Mouse (Mus musculus): ENCODE data around the gene Gata3. TPM values are rescaled to one million over a fixed set of nuclear protein-coding genes. Genes with fewer than 3 reads are reported as not detected.

The Gata3 gene
- polyA plus RNA-seq, 1 experiment from 2014 or later: 4.6 TPM

DNA sequence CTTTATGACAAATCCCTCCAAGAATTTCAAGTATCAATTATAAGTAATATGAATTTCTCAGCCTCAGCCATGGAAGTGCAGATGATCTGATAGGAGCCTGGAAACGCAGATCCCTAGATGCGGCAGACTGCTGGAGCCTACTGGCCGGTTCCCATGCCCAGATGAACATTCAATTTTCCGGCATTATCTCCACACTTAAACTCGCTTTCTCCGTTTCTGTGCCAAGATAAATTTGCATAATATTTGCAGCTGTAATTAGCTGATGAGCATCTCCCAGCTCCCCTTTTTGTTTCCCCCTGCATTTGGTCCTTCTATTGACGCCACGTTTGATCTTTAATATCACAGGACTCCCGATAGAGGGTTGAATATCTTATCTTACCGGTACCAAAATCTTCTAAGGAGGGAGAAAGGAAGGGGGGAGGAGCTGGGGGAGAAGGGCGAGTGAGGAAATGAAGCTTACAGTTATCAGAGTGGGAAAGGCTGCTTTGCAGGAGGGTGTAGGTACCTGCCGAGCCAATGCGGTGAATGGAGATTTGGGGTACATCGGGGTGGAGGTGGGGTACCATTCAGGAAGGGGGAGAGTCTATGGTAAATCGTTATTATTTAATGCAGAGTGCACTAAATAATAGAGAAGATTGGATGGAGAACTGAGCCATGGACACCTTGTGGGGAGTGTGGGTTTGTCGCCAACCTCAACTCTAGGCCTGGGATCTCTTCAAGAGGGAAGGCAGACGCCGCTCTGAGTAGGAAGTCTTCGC lies 5.2 kb upstream of the Gata3 start:
- H3K27ac ChIP-seq: no peak overlapping the region
- peaks cover 88% of the 10 kb centered on the region for H3K27me3 ChIP-seq (replicated peaks)
- no peak overlapping the region for H3K4me3 ChIP-seq (replicated peaks)
- no peak overlapping the region for H3K4me2 ChIP-seq
- no peaks in the 10 kb centered on the region for H3K9me3 ChIP-seq
- H3K36me3 ChIP-seq: no peaks in the 10 kb centered on the region
- no peak overlapping the region for H3K9ac ChIP-seq
- ATAC-seq (ENCODE audit: insufficient read depth, low FRiP score, low read depth): no peak
- 4% methylated on average over 19 of the region's 19 CpGs for WGBS
- H3K4me1 ChIP-seq: 0 out of 2 replicates have a peak, but pooled peaks cover 3% of the 10 kb centered on the region

DNA sequence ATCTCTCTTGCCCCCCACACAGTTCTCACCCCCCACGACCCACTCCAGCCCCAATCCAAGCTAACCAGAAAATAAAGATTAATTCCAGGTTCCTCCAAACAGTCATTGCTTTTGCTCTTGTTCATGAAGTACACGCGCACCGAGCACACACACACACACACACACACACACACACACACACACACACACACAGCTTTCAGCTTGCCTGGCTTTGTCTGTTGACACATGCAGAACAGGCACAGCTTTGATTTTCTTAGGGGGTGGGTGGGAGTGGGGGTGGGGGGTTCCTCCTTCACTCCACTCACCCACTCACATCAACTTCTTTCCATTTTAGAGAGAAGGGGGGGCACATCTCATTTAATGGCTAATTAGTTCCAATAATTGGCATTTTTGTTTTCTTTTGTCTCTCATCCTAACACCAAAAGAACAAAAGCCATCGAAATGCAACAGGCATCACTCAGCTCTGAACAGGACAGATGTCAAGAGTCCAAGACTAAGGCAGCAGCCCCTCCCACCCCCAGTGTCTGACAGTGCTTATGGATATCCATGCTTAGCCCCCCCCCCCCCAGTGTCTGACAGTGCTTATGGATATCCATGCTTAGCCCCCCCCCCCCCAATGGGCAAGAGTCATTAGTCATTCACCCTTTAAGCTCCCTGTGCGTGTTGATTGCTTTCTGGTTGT lies 3.6 kb upstream of the Gata3 start:
- no peak overlapping the region for H3K9ac ChIP-seq
- no peak overlapping the region for H3K27ac ChIP-seq
- H3K4me1 ChIP-seq: 0 out of 2 replicates have a peak, but pooled peaks cover 3% of the 10 kb centered on the region
- no peak overlapping the region for H3K4me2 ChIP-seq
- no peaks in the 10 kb centered on the region for H3K9me3 ChIP-seq
- H3K27me3 ChIP-seq (replicated peaks): peaks cover 92% of the 10 kb centered on the region
- no peak overlapping the region for H3K4me3 ChIP-seq (replicated peaks)
- WGBS: 3% methylated on average over 6 of the region's 6 CpGs
- no peak for ATAC-seq (ENCODE audit: insufficient read depth, low FRiP score, low read depth)
- no peaks in the 10 kb centered on the region for H3K36me3 ChIP-seq

DNA sequence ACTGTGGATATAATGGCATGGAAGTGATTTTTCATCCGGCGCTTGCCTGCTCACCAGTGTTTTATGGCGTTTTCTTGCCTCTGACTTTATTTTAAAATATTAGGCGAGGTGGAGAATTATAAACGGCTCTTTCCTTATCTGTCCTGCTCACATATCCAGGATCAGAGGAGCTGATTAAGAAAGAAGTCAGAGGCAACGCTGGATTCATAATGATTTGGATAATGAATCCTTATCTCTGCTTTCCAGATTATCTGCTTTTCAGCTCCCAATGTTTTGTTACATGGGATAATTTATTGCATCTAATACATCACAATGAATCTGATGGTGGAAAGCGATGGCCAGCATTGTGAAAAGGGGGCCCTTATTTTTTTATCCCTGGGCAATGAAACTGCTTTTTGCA lies 2.7 kb upstream of the Gata3 start:
- WGBS: 5% methylated on average over 7 of the region's 7 CpGs
- no peak overlapping the region for H3K27ac ChIP-seq
- 0 out of 2 replicates have a peak, but pooled peaks cover 3% of the 10 kb centered on the region for H3K4me1 ChIP-seq
- H3K36me3 ChIP-seq: no peaks in the 10 kb centered on the region
- peaks cover 92% of the 10 kb centered on the region for H3K27me3 ChIP-seq (replicated peaks)
- H3K9ac ChIP-seq: no peak overlapping the region
- H3K4me3 ChIP-seq (replicated peaks): no peak overlapping the region
- no peak for ATAC-seq (ENCODE audit: insufficient read depth, low FRiP score, low read depth)
- H3K4me2 ChIP-seq: no peak overlapping the region
- H3K9me3 ChIP-seq: no peaks in the 10 kb centered on the region

DNA sequence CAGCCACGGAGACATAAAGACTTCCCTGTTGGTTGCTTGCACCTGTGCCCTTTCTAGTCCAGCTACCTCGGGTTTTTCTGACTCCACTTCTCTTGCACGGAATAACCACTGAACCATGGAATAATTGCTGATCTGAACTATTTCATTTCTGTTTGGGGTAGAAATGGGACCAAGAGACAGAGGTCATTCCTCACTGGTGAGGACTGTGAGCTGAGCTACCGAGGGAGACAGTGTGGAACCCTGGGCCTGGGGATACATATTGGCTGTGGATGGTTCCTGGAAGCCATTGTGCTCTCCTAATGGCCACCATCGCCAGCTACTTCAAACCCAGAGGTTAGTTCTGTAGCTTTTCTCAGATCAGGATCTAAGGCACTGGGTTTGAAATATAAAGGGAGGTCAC lies 1.1 kb upstream of the Gata3 start:
- Histone ChIP-seq H3K9me3 (no peaks in the 10 kb centered on the region), H3K9ac (no peak overlapping the region), H3K4me3 (replicated peaks) (no peak overlapping the region), H3K27me3 (replicated peaks) (peaks cover 91% of the 10 kb centered on the region), H3K27ac (no peak overlapping the region), H3K4me2 (no peak overlapping the region), H3K4me1 (no peaks in the 10 kb centered on the region), H3K36me3 (no peaks in the 10 kb centered on the region)
- WGBS: 4% methylated on average over 5 of the region's 5 CpGs
- no peak for ATAC-seq (ENCODE audit: insufficient read depth, low FRiP score, low read depth)

DNA sequence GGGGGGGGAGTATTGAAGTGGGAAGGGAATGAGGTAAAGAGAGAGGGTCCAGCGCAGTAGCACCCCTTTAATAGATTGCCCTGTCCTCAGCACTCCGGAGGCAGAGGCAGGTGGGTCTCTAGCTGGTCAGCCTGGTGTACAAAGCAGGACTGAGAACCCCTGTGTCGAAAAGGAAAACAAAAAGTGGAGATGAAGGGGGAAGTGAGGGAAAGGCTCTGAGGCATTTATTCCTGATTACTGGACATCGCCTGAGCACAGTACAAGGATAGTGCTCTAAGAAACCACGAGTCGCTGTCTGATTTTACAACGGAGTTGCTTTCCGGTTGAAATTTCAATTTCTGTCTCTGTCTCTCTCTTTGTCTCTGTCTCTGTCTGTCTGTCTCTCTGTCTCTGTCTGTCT lies 417 bp upstream of the Gata3 start:
- H3K4me2 ChIP-seq: no peak overlapping the region
- H3K4me1 ChIP-seq: no peaks in the 10 kb centered on the region
- H3K9ac ChIP-seq: no peak overlapping the region
- no peak overlapping the region for H3K4me3 ChIP-seq (replicated peaks)
- no peaks in the 10 kb centered on the region for H3K9me3 ChIP-seq
- H3K27me3 ChIP-seq (replicated peaks): peaks cover 91% of the 10 kb centered on the region
- H3K27ac ChIP-seq: no peak overlapping the region
- H3K36me3 ChIP-seq: no peaks in the 10 kb centered on the region
- WGBS: 7% methylated on average over 8 of the region's 8 CpGs
- no peak for ATAC-seq (ENCODE audit: insufficient read depth, low FRiP score, low read depth)

DNA sequence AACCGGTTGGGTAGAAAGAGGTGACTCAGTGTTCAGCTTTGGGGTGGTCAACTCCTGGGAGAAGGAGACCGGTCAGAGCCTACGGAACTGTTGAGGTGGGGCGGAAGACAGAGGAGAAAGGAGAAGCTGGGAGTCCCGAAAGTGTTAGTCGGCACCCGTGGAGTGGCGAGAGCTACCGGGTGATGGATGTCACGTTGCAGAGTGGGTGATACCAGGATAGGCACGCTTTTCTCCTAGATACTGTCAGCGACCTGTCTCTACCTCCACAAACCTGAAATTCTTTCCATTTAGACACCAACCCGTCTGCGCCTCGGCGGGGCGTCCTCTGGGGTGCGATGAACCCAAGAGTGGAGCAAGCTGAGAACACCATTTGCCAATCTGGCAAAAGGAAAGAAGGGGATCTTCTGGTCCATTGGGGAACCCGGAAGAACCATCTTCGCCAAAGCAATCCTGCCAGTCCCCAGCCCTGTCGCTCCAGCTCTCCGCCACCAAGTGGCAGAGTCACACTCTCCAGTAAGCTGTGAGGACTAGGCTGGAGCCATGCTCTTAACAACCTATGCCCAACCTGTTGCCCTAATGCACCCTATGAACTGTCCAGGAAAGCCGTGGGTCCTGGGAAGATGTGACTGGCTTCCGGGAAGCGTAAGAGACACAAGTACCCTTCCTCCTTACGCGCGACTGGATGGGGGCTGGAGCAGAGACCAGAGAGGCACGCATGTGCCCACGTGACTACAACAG lies 752 bp downstream of the Gata3 start, which contains the start of gene 9230102O04Rik:
TSS of gene 9230102O04Rik (minus strand) at position 628 of the 738 bp plus-strand sequence.
- no peaks in the 10 kb centered on the region for H3K36me3 ChIP-seq
- no peak within 1 kb of the TSS for H3K27ac ChIP-seq
- ATAC-seq (ENCODE audit: insufficient read depth, low FRiP score, low read depth): peak; percentile 80
- WGBS: 2% methylated on average over 30 of the region's 30 CpGs
- no peaks in the 10 kb centered on the region for H3K9me3 ChIP-seq
- H3K9ac ChIP-seq: no peak within 1 kb of the TSS
- H3K4me2 ChIP-seq: peak within 1 kb of the TSS; percentile 40
- H3K4me1 ChIP-seq: no peaks in the 10 kb centered on the region
- H3K27me3 ChIP-seq (replicated peaks): peaks cover 91% of the 10 kb centered on the region
- H3K4me3 ChIP-seq (replicated peaks): peak within 1 kb of the TSS; percentile 12; the same call in 1 of the 2 replicates

DNA sequence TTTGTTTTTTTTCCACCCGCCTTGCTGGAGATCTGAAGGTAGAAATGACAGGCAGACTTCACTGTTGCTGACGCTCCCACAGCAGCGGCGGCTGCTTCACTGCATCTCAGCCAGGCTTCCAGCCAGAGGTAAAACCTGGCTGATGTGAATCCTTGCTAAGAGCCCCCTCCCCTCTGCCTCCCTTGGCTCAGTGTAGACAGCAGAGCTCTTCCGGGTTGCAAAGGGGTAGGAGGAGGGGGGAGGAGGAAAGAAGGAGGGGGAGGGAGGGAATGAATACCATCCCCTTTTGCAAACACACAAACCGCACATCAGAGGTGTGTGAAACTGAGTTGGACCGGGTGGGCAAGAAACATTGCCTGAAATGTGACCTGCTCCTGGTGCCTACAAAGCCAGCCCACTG lies 2.2 kb downstream of the Gata3 start:
- no peak for ATAC-seq (ENCODE audit: insufficient read depth, low FRiP score, low read depth)
- H3K27me3 ChIP-seq (replicated peaks): peaks cover 91% of the 10 kb centered on the region
- peaks cover 2% of the 10 kb centered on the region; the same call in 1 of the 2 replicates for H3K4me1 ChIP-seq

DNA sequence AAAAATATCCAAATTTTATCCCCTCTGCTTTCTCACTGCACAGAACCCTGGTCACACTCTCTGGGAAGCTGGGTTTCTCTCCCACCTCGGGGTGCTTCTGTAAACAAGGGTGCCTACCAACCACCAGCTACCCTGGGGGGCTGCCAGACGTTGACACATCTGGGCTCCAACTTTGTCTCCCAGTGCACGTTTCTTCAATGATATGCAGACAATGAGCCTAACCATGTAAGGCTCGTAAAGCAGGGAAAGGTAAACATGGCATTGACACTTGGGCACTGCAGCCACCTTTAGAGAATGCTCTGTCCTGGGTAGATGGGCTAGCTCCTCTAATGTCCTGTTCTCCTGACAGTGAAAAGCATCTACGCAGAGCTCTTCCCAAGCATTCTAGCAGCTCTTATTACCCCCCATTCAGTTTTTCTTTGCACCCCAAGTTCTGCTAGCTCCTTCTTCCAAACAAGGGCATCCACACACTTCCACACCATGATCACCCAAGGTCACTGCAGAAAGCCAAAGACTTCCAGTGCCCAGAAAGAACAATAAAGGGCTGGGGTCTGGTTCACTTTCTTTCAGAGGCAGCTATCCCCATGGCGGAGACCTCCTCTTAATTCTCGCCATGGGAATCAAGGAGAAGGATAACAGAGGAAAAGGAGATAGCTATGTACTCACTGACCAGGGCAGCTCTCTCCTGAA lies 2.8 kb downstream of the Gata3 start:
- 3% methylated on average over 7 of the region's 7 CpGs for WGBS
- Histone ChIP-seq H3K4me2 (no peak overlapping the region), H3K4me3 (replicated peaks) (no peak overlapping the region), H3K4me1 (peaks cover 8% of the 10 kb centered on the region; the same call in 1 of the 2 replicates), H3K9ac (no peak overlapping the region), H3K27ac (no peak overlapping the region), H3K27me3 (replicated peaks) (peaks cover 90% of the 10 kb centered on the region), H3K9me3 (no peaks in the 10 kb centered on the region), H3K36me3 (no peaks in the 10 kb centered on the region)
- ATAC-seq (ENCODE audit: insufficient read depth, low FRiP score, low read depth): no peak

More for the DNA sequence above, 2.2 kb downstream of the Gata3 start:
- Histone ChIP-seq H3K27ac (no peak overlapping the region), H3K36me3 (no peaks in the 10 kb centered on the region), H3K4me3 (replicated peaks) (no peak overlapping the region), H3K9ac (no peak overlapping the region), H3K9me3 (no peaks in the 10 kb centered on the region), H3K4me2 (no peak overlapping the region)
- WGBS: 2% methylated on average over 7 of the region's 7 CpGs

DNA sequence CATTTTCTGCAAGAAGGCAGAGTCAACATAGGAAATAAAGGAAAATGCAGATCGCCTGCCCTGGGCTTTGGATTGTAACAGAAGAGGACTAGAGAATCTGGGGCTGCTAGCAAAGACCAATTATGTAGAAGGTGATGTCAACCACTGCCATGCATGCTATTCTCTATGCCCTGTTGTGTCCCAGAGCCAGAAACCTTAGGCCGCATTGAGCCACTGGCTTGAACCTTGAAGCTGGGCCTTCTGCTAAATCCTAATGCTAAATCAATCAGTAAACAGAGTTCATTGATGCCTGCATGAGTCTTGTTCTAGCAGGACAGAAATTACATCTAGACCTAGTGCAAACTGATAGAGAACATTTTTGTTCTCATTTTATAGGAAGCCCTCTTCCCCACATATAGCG lies 3.8 kb downstream of the Gata3 start:
- peaks cover 16% of the 10 kb centered on the region; the same call in 1 of the 2 replicates for H3K4me1 ChIP-seq
- H3K4me3 ChIP-seq (replicated peaks): no peak overlapping the region
- no peak overlapping the region for H3K9ac ChIP-seq
- no peaks in the 10 kb centered on the region for H3K9me3 ChIP-seq
- H3K36me3 ChIP-seq: no peaks in the 10 kb centered on the region
- H3K4me2 ChIP-seq: no peak overlapping the region
- no peak overlapping the region for H3K27ac ChIP-seq
- peaks cover 95% of the 10 kb centered on the region for H3K27me3 ChIP-seq (replicated peaks)
- ATAC-seq (ENCODE audit: insufficient read depth, low FRiP score, low read depth): no peak
- WGBS: 20% methylated on average over 3 of the region's 3 CpGs

DNA sequence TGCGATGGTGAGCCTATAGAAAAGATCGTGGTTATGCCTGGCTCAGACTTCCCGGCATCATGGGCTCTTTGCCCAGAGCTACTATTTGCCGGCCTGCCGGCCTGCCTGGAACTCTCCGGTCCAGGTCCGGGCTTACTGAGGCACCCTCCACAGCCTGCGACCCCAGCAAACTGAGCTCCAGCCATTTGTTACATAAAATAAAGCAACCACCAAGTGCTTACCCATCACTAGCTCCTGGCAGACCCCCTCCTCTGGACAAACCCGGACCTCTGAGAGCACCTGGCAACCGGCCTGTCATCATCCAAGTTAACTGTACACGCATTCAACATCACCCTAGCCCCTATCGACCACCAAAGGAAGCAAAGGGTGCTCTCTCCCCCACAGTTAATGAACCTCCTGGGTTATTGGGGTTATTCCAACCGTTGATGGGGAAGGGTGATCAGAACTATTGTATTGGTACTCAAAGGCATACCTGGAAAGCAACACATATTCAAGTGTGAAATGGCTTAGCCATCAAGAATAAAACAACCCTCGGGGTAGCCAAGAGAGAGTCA lies 4.5 kb downstream of the Gata3 start:
- H3K4me2 ChIP-seq: no peak overlapping the region
- H3K4me3 ChIP-seq (replicated peaks): no peak overlapping the region
- H3K36me3 ChIP-seq: no peaks in the 10 kb centered on the region
- peaks cover 19% of the 10 kb centered on the region; the same call in 1 of the 2 replicates for H3K4me1 ChIP-seq
- peaks cover 94% of the 10 kb centered on the region for H3K27me3 ChIP-seq (replicated peaks)
- no peaks in the 10 kb centered on the region for H3K9me3 ChIP-seq
- no peak overlapping the region for H3K9ac ChIP-seq
- WGBS: 8% methylated on average over 14 of the region's 14 CpGs
- no peak overlapping the region for H3K27ac ChIP-seq
- no peak for ATAC-seq (ENCODE audit: insufficient read depth, low FRiP score, low read depth)

Measured in stomach, embryonic 15.5 days (tissue).